8 mouse cellular contexts compared by ENCODE assay signal in genomic region chr17:56139858-56140595, GRCm38 (mm10). TPM values are rescaled to one million over a fixed set of nuclear protein-coding genes. Genes with fewer than 3 reads are reported as not detected.
DNase-seq lines count a peak whose midpoint lies in the region; ATAC-seq lines count a peak whose summit lies in the region.

Gene Sema6b (minus strand): TSS chr17:56140343.

- H3K36me3 ChIP-seq in forebrain, embryonic 16.5 days (ENCODE audit: control insufficient read depth, insufficient read depth): no peaks in the 10 kb centered on the region
- H3K36me3 ChIP-seq in limb, embryonic 15.5 days: no peaks in the 10 kb centered on the region

- peak; percentile 47 for ATAC-seq in forebrain, embryonic 16.5 days
- no peak for ATAC-seq in limb, embryonic 15.5 days (ENCODE audit: insufficient number of reproducible peaks, low FRiP score, low TSS enrichment, low read depth)

- H3K27me3 ChIP-seq in forebrain, embryonic 16.5 days (replicated peaks; ENCODE audit: control insufficient read depth, insufficient read depth, low read length): peaks cover 6% of the 10 kb centered on the region
- H3K27me3 ChIP-seq in limb, embryonic 15.5 days: peaks cover 85% of the 10 kb centered on the region

- no peaks in the 10 kb centered on the region for H3K9me3 ChIP-seq in forebrain, embryonic 16.5 days (ENCODE audit: control insufficient read depth, low read length)
- H3K9me3 ChIP-seq in limb, embryonic 15.5 days: no peaks in the 10 kb centered on the region

- WGBS in forebrain, embryonic 16.5 days: under 1% methylated on average over 74 of the region's 79 CpGs
- WGBS in limb, embryonic 15.5 days: 1% methylated on average over 73 of the region's 79 CpGs

- H3K4me1 ChIP-seq in brown adipose tissue, adult 24 weeks (ENCODE audit: control insufficient read depth, insufficient read depth, insufficient read length, low read length): peaks cover 17% of the 10 kb centered on the region
- H3K4me1 ChIP-seq in forebrain, embryonic 16.5 days (replicated peaks; ENCODE audit: control insufficient read depth, insufficient read depth, low read length): peaks cover 30% of the 10 kb centered on the region
- H3K4me1 ChIP-seq in limb, embryonic 15.5 days: peaks cover 29% of the 10 kb centered on the region

- DNase-seq in kidney, adult 18-20 months: peak; percentile 43
- no peak for DNase-seq in kidney, adult 9 months
- peak; percentile 64 for DNase-seq in induced T-regulatory cell, adult 2 months (ENCODE audit: low read depth)
- DNase-seq in neural tube, embryonic 10.5 days (ENCODE audit: extremely low spot score, low spot score): peak; percentile 82
- DNase-seq in thymus, postnatal 36 days: peak; percentile 74

- H3K4me3 ChIP-seq in brown adipose tissue, adult 24 weeks (ENCODE audit: insufficient read depth, low read depth, low read length): peak within 1 kb of the TSS; percentile 74
- H3K4me3 ChIP-seq in forebrain, embryonic 16.5 days (replicated peaks; ENCODE audit: low read length): peak within 1 kb of the TSS; percentile 89
- H3K4me3 ChIP-seq in limb, embryonic 15.5 days: peak within 1 kb of the TSS; percentile 66

- peak within 1 kb of the TSS; percentile 20 for H3K27ac ChIP-seq in brown adipose tissue, adult 24 weeks (replicated peaks; ENCODE audit: low read depth, low read length)
- H3K27ac ChIP-seq in forebrain, embryonic 16.5 days (ENCODE audit: low read length): peak within 1 kb of the TSS; percentile 60
- no peak within 1 kb of the TSS for H3K27ac ChIP-seq in limb, embryonic 15.5 days

- peak within 1 kb of the TSS; percentile 85 for H3K9ac ChIP-seq in forebrain, embryonic 16.5 days (replicated peaks; ENCODE audit: low read depth, low read length)
- H3K9ac ChIP-seq in limb, embryonic 15.5 days: peak within 1 kb of the TSS; percentile 29; the same call in 1 of the 2 replicates

- H3K4me2 ChIP-seq in forebrain, embryonic 16.5 days (ENCODE audit: low read length): peak within 1 kb of the TSS; percentile 60
- peak within 1 kb of the TSS; percentile 99 for H3K4me2 ChIP-seq in limb, embryonic 15.5 days

RNA-seq across cellular contexts. Expression of gene Sema6b, which starts in this region (rescaled TPM):
- 1.9 and 5.0 TPM in 2 replicates for polyA plus RNA-seq in brown adipose tissue, adult 24 weeks (2012; ENCODE audit: insufficient read depth, insufficient read length, missing spikeins)
- 10.1 and 10.7 TPM in 2 replicates for polyA plus RNA-seq in forebrain, embryonic 16.5 days (2015; fragmentation: Nextera tagmentation; extraction: Ambion mirVana)
- 2.3 and 3.3 TPM in 2 replicates for polyA plus RNA-seq in limb, embryonic 15.5 days (2015; fragmentation: Nextera tagmentation; extraction: Ambion mirVana)
